Mouse (Mus musculus): ENCODE measurements around the gene Gm16451. TPM values are rescaled to one million over a fixed set of nuclear protein-coding genes. Genes with fewer than 3 reads are reported as not detected.
"Not testable (repeated sequence)": the region's sequence is repeated elsewhere in the genome, so short reads cannot be mapped to it uniquely, and the experiment has no call there.

Gm16451 gene
- not detected in 2 replicates for polyA plus RNA-seq (2015; fragmentation: Nextera tagmentation; extraction: Ambion mirVana)

DNA sequence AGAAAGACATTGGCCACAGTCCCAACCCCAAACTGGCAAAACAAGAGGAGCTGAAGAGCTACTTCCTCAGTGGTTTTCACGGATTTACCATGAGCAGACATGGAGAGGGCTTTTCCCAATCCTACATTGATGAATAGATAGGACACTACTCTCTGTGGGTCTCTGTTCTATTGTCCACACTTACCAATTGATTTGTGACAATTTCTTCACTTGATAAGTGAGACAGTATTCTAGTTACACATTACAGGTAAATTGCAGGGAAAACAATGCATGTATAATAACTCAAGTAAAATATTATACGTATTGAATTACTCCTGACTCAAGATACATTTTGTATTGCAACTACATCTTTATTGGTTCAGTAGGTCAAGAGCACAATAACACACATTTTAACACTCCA is at the start of gene Gm16451:
Gene Gm16451, minus strand, starts transcription at position 101 of the 400 bp plus-strand sequence.
- H3K4me1 ChIP-seq; H3K9ac ChIP-seq; H3K4me3 ChIP-seq; ATAC-seq (ENCODE audit: borderline replicate concordance, extremely low read depth, low FRiP score, low TSS enrichment); H3K36me3 ChIP-seq; H3K4me2 ChIP-seq; H3K9me3 ChIP-seq; H3K27ac ChIP-seq; H3K27me3 ChIP-seq: not testable (repeated sequence)
- no CpG with 5 or more reads among the region's 2 CpGs for WGBS

DNA sequence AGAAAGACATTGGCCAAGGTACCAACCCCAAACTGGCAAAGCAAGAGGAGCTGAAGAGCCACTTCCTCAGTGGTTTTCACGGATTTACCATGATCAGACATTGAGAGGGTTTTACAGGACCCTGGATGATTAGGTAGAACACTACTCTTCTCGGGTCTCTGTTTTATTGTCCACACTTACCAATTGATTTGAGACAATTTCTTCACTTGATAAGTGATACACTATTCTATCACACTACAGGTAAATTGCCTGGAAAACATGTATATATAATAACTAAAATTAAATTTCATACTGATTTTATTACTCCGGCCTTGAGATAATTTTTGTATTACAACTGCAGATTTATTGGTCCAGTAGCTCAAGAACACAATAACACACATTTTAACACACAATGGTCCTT is 45.9 kb upstream of the Gm16451 start, which contains the start of gene Vmn1r142:
Gene Vmn1r142, minus strand, starts transcription at position 101 of the 400 bp plus-strand sequence.
- not testable (repeated sequence) for H3K9me3 ChIP-seq; H3K36me3 ChIP-seq; H3K4me3 ChIP-seq; H3K27me3 ChIP-seq; H3K4me1 ChIP-seq; H3K27ac ChIP-seq; H3K4me2 ChIP-seq; H3K9ac ChIP-seq; ATAC-seq (ENCODE audit: borderline replicate concordance, extremely low read depth, low FRiP score, low TSS enrichment)
- WGBS: no CpG with 5 or more reads among the region's 3 CpGs

DNA sequence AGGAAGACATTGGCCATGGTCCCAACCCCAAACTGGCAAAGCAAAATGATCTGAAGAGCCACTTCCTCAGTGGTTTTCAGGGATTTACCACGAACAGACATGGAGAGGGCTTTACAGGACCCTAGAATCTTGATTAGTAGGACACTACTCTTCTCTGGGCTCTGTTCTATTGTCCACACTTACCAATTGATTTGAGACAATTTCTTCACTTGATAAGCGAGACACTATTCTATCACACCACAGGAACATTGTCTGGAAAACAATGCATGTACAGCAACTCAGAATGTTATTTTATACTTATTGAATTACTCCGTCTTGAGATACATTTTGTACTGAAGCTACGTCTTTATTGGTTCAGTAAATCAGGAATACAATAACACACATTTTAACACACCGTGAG is 16.6 kb upstream of the Gm16451 start, which contains the start of gene Gm10666:
Gene Gm10666, minus strand, starts transcription at position 101 of the 400 bp plus-strand sequence.
- H3K27me3 ChIP-seq, H3K9me3 ChIP-seq: not testable (repeated sequence)

GRCm38 (mm10) chr7:22068757-22069156 is 49.3 kb downstream of the Gm16451 start, which contains the start of gene Vmn1r139:
Vmn1r139 (plus strand) TSS chr7:22069057.
- not testable (repeated sequence) for ATAC-seq (ENCODE audit: borderline replicate concordance, extremely low read depth, low FRiP score, low TSS enrichment); H3K9ac ChIP-seq; H3K4me1 ChIP-seq; H3K27ac ChIP-seq; H3K9me3 ChIP-seq; H3K4me3 ChIP-seq; H3K4me2 ChIP-seq; H3K27me3 ChIP-seq; H3K36me3 ChIP-seq
- WGBS: no CpG with 5 or more reads among the region's 7 CpGs

More for the DNA sequence above, 16.6 kb upstream of the Gm16451 start, which contains the start of gene Gm10666:
- H3K9ac ChIP-seq; ATAC-seq (ENCODE audit: borderline replicate concordance, extremely low read depth, low FRiP score, low TSS enrichment); H3K4me1 ChIP-seq; H3K36me3 ChIP-seq; H3K4me2 ChIP-seq; H3K4me3 ChIP-seq; H3K27ac ChIP-seq: not testable (repeated sequence)
- WGBS: no CpG with 5 or more reads among the region's 5 CpGs

Other genes with a start within 250 kb of the Gm16451 start
- not detected in 2 replicates for gene Gm5891, start 197.0 kb downstream of the Gm16451 start, polyA plus RNA-seq (2015; fragmentation: Nextera tagmentation; extraction: Ambion mirVana)
- gene Vmn1r137, start 123.7 kb downstream of the Gm16451 start, polyA plus RNA-seq (2015; fragmentation: Nextera tagmentation; extraction: Ambion mirVana): not detected in 2 replicates
- not detected in 2 replicates for gene Vmn1r138, start 89.3 kb downstream of the Gm16451 start, polyA plus RNA-seq (2015; fragmentation: Nextera tagmentation; extraction: Ambion mirVana)
- gene Gm6176, start 61.9 kb downstream of the Gm16451 start, polyA plus RNA-seq (2015; fragmentation: Nextera tagmentation; extraction: Ambion mirVana): not detected in 2 replicates
- not detected in 2 replicates for gene Vmn1r139, start 49.2 kb downstream of the Gm16451 start, polyA plus RNA-seq (2015; fragmentation: Nextera tagmentation; extraction: Ambion mirVana)
- not detected in 2 replicates for gene Gm10666, start 16.5 kb upstream of the Gm16451 start, polyA plus RNA-seq (2015; fragmentation: Nextera tagmentation; extraction: Ambion mirVana)
- gene Vmn1r142, start 45.8 kb upstream of the Gm16451 start, polyA plus RNA-seq (2015; fragmentation: Nextera tagmentation; extraction: Ambion mirVana): not detected in 2 replicates
- gene Vmn1r143, start 71.1 kb upstream of the Gm16451 start, polyA plus RNA-seq (2015; fragmentation: Nextera tagmentation; extraction: Ambion mirVana): not detected in 2 replicates
- gene Gm8653, start 83.0 kb upstream of the Gm16451 start, polyA plus RNA-seq (2015; fragmentation: Nextera tagmentation; extraction: Ambion mirVana): not detected in 2 replicates
- not detected in 2 replicates for gene Gm8453, start 111.2 kb upstream of the Gm16451 start, polyA plus RNA-seq (2015; fragmentation: Nextera tagmentation; extraction: Ambion mirVana)
- not detected in 2 replicates for gene Gm4187, start 211.5 kb upstream of the Gm16451 start, polyA plus RNA-seq (2015; fragmentation: Nextera tagmentation; extraction: Ambion mirVana)